ENCODE assay signal across 33 mouse cellular contexts in the genomic region with DNA sequence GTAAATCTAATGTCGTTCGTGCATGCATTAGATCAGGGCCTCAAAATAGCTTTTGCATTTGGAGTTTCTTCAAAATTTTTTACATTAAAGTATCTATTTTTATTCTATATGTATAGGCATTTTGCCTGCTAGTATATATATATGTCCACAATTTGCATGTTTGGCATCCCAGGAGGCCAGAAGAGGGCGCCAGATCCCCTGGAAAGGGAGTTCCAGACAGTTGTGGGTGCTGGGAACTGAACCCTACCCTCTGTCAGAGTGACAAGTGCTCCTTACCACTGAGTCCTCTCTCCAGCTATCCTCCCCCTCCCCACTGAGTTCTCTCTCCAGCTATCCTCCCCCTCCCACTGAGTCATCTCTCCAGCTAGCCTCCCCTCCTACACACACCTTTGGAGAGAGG. TPM values are rescaled to one million over a fixed set of nuclear protein-coding genes. Genes with fewer than 3 reads are reported as not detected.
DNase-seq lines count a peak whose midpoint lies in the region; ATAC-seq and TF ChIP-seq lines count a peak whose summit lies in the region.
"Had no signal": no experiment of that assay in that cellular context is flagged by ENCODE, and none has a peak within 500 bp of the region (broad histone marks: within the 10 kb centered on the region; RNA-seq: fewer than 3 reads in every experiment).

No protein-coding gene starts in this region.

- H3K4me2 ChIP-seq in forebrain, postnatal 0 days (ENCODE audit: low read depth): no peak overlapping the region
- H3K4me2 ChIP-seq in liver, embryonic 14.5 days (ENCODE audit: low read depth): no peak overlapping the region
- H3K4me2 ChIP-seq in liver, embryonic 12.5 days: no peak overlapping the region
- H3K4me2 ChIP-seq: embryonic facial prominence, embryonic 12.5 days; forebrain, embryonic 15.5 days; heart, embryonic 12.5 days; hindbrain, embryonic 14.5 days; limb, embryonic 12.5 days; neural tube, embryonic 12.5 days had no signal

- H3K27me3 ChIP-seq in forebrain, postnatal 0 days (ENCODE audit: insufficient read depth, low read length): no peaks in the 10 kb centered on the region
- H3K27me3 ChIP-seq in forebrain, embryonic 10.5 days (ENCODE audit: poor library complexity, severe bottlenecking): peaks cover 14% of the 10 kb centered on the region
- H3K27me3 ChIP-seq in liver, embryonic 14.5 days (ENCODE audit: control insufficient read depth, insufficient read depth, low read length): no peaks in the 10 kb centered on the region
- H3K27me3 ChIP-seq in liver, embryonic 12.5 days (replicated peaks): peaks cover 10% of the 10 kb centered on the region; the same call in 1 of the 2 replicates
- no peaks in the 10 kb centered on the region; the same call in 1 of the 2 replicates for H3K27me3 ChIP-seq in E14TG2a.4 (ENCODE audit: insufficient read depth, low read length)
- H3K27me3 ChIP-seq: forebrain, embryonic 15.5 days; neural tube, embryonic 12.5 days had no signal

- no peak for TF ChIP-seq EP300 in liver, embryonic 14.5 days (IDR thresholded peaks at IDR 0.05; ENCODE audit: low read depth)

- WGBS in forebrain, postnatal 0 days: 78% methylated on average over 3 of the region's 3 CpGs
- WGBS in forebrain, embryonic 10.5 days: 90% methylated on average over 3 of the region's 3 CpGs
- WGBS in liver, embryonic 14.5 days (ENCODE audit: insufficient replicate concordance): 71% methylated on average over 3 of the region's 3 CpGs
- WGBS in liver, embryonic 12.5 days (ENCODE audit: insufficient replicate concordance): 74% methylated on average over 3 of the region's 3 CpGs

- H3K9me3 ChIP-seq in forebrain, postnatal 0 days (ENCODE audit: low read length): no peaks in the 10 kb centered on the region
- H3K9me3 ChIP-seq in forebrain, embryonic 10.5 days: peaks cover 6% of the 10 kb centered on the region
- H3K9me3 ChIP-seq in liver, embryonic 14.5 days (ENCODE audit: control insufficient read depth, low read length): no peaks in the 10 kb centered on the region
- 0 out of 2 replicates have a peak, but pooled peaks cover 3% of the 10 kb centered on the region for H3K9me3 ChIP-seq in liver, embryonic 12.5 days (replicated peaks)
- 0 out of 2 replicates have a peak, but pooled peaks cover 3% of the 10 kb centered on the region for H3K9me3 ChIP-seq in E14TG2a.4 (ENCODE audit: low read length)
- H3K9me3 ChIP-seq: embryonic facial prominence, embryonic 12.5 days; forebrain, embryonic 15.5 days; limb, embryonic 12.5 days; midbrain, embryonic 10.5 days; neural tube, embryonic 12.5 days had no signal

- TF ChIP-seq CTCF in forebrain, postnatal 0 days (IDR thresholded peaks at IDR 0.05; ENCODE audit: low read depth): peak; percentile 32; the same call in 1 of the 2 replicates
- peak; percentile 36 for TF ChIP-seq CTCF in liver, embryonic 14.5 days (IDR thresholded peaks at IDR 0.05; ENCODE audit: low read depth)
- TF ChIP-seq CTCF in E14TG2a.4 (conservative IDR thresholded peaks at IDR 0.05; ENCODE audit: low read length): peak; percentile 35

- no peak overlapping the region for H3K4me3 ChIP-seq in forebrain, postnatal 0 days (ENCODE audit: low read depth, low read length)
- H3K4me3 ChIP-seq in forebrain, embryonic 10.5 days: no peak overlapping the region
- no peak overlapping the region for H3K4me3 ChIP-seq in liver, embryonic 14.5 days (ENCODE audit: insufficient read depth in 1 of 2, low read depth in 2 of 2, low read length in 2 of 2)
- no peak overlapping the region for H3K4me3 ChIP-seq in liver, embryonic 12.5 days
- no peak overlapping the region for H3K4me3 ChIP-seq in E14TG2a.4 (replicated peaks; ENCODE audit: low read length)
- H3K4me3 ChIP-seq: embryonic facial prominence, embryonic 12.5 days; forebrain, embryonic 15.5 days; gastrocnemius, adult 2 months; heart, adult 2 months; heart, embryonic 12.5 days; left cerebral cortex, adult 2 months; limb, embryonic 12.5 days; midbrain, embryonic 10.5 days; myocyte; neural tube, embryonic 12.5 days had no signal

- peaks cover 7% of the 10 kb centered on the region; the same call in 1 of the 2 replicates for H3K36me3 ChIP-seq in forebrain, postnatal 0 days (ENCODE audit: insufficient read depth)
- no peaks in the 10 kb centered on the region for H3K36me3 ChIP-seq in forebrain, embryonic 10.5 days (replicated peaks)
- no peaks in the 10 kb centered on the region for H3K36me3 ChIP-seq in liver, embryonic 14.5 days (replicated peaks; ENCODE audit: control insufficient read depth, insufficient read depth, low read depth)
- H3K36me3 ChIP-seq in liver, embryonic 12.5 days: no peaks in the 10 kb centered on the region
- no peaks in the 10 kb centered on the region for H3K36me3 ChIP-seq in E14TG2a.4 (ENCODE audit: insufficient read depth, low read length)
- H3K36me3 ChIP-seq: embryonic facial prominence, embryonic 12.5 days; heart, embryonic 12.5 days; limb, embryonic 12.5 days; midbrain, embryonic 10.5 days; neural tube, embryonic 12.5 days had no signal

- no peak overlapping the region for H3K27ac ChIP-seq in forebrain, postnatal 0 days (ENCODE audit: low read depth, low read length)
- no peak overlapping the region for H3K27ac ChIP-seq in forebrain, embryonic 10.5 days
- H3K27ac ChIP-seq in liver, embryonic 14.5 days: no peak overlapping the region
- no peak overlapping the region for H3K27ac ChIP-seq in liver, embryonic 12.5 days
- H3K27ac ChIP-seq: embryonic facial prominence, embryonic 12.5 days; forebrain, embryonic 15.5 days; gastrocnemius, adult 2 months; heart, adult 2 months; hindbrain, embryonic 14.5 days; left cerebral cortex, adult 2 months; limb, embryonic 12.5 days; midbrain, embryonic 10.5 days; neural tube, embryonic 12.5 days; stomach, postnatal 0 days had no signal

- ATAC-seq in forebrain, postnatal 0 days: no peak
- ATAC-seq in liver, embryonic 14.5 days (ENCODE audit: insufficient read depth): no peak
- ATAC-seq in liver, embryonic 12.5 days: no peak
- ATAC-seq: forebrain, embryonic 15.5 days; inflammation-experienced regulatory T-cells, adult 6 months; liver, postnatal 0 days; midbrain, embryonic 16.5 days had no signal

- peaks cover 3% of the 10 kb centered on the region; the same call in 1 of the 2 replicates for H3K4me1 ChIP-seq in forebrain, postnatal 0 days (ENCODE audit: insufficient read depth)
- H3K4me1 ChIP-seq in forebrain, embryonic 10.5 days: peaks cover 50% of the 10 kb centered on the region
- H3K4me1 ChIP-seq in liver, embryonic 14.5 days (replicated peaks; ENCODE audit: control insufficient read depth in 2 of 2, insufficient read depth in 2 of 2, low read length in 1 of 2): no peaks in the 10 kb centered on the region
- peaks cover 6% of the 10 kb centered on the region; the same call in 1 of the 2 replicates for H3K4me1 ChIP-seq in liver, embryonic 12.5 days
- H3K4me1 ChIP-seq in E14TG2a.4 (replicated peaks; ENCODE audit: low read depth, low read length): peaks cover 75% of the 10 kb centered on the region
- H3K4me1 ChIP-seq: heart, embryonic 12.5 days had no signal

- H3K9ac ChIP-seq in forebrain, postnatal 0 days: no peak overlapping the region
- no peak overlapping the region for H3K9ac ChIP-seq in liver, embryonic 14.5 days (replicated peaks)
- H3K9ac ChIP-seq in liver, embryonic 12.5 days: no peak overlapping the region
- H3K9ac ChIP-seq: embryonic facial prominence, embryonic 12.5 days; forebrain, embryonic 15.5 days; heart, embryonic 12.5 days; hindbrain, embryonic 14.5 days; limb, embryonic 12.5 days; liver, postnatal 0 days; neural tube, embryonic 12.5 days had no signal

- DNase-seq in forebrain, postnatal 0 days: no peak
- DNase-seq in forebrain, embryonic 10.5 days (ENCODE audit: extremely low spot score, low spot score): no peak
- DNase-seq in liver, embryonic 14.5 days (ENCODE audit: low read depth in 3 of 3, low spot score in 3 of 3): no peak
- peak; percentile 26 for DNase-seq in ZHBTc4 (ENCODE audit: low read depth, low spot score)
- no peak for DNase-seq in adrenal gland, postnatal 10 days
- DNase-seq: adrenal gland, adult 8-10 months; cerebellum, adult 11-12 months; cerebellum, adult 9-11 months; embryo, embryonic 11 days; gastrocnemius, adult 2 months; heart, adult 2 months; heart, postnatal 4 days; kidney, adult 8-10 months; kidney, postnatal 10 days; liver, postnatal 0 days; lung, postnatal 14 days; right cerebral cortex, postnatal 4 days; thymus, postnatal 4 days had no signal

RNA-seq across cellular contexts. Expression of a gene that starts 48.4 kb away (rescaled TPM):
- 213 and 256 TPM in 2 replicates for total RNA-seq in forebrain, postnatal 0 days (2014; rRNA removed)
- polyA plus RNA-seq in forebrain, postnatal 0 days (2015; fragmentation: Nextera tagmentation; extraction: Ambion mirVana): 45.1 and 49.4 TPM in 2 replicates
- 2.8 and 3.1 TPM in 2 replicates for polyA plus RNA-seq in forebrain, embryonic 10.5 days (2016; fragmentation: Nextera tagmentation; extraction: Ambion mirVana)
- polyA plus RNA-seq in liver, embryonic 14.5 days (2012; rRNA removed): 0.46 and 0.74 TPM in 2 replicates
- polyA plus RNA-seq in liver, embryonic 14.5 days (2014; fragmentation: Nextera tagmentation; extraction: Ambion mirVana): 0.27 and 0.47 TPM in 2 replicates
- 0.83 and 0.85 TPM in 2 replicates for polyA plus RNA-seq in liver, embryonic 12.5 days (2016; fragmentation: Nextera tagmentation; extraction: Ambion mirVana)
- 10 to 100 TPM in 1 of 2 experiments, 1 to 10 TPM in 1; 7.5 to 14.5 TPM for total RNA-seq in adrenal gland, postnatal 10 days (2021)
- total RNA-seq: megakaryocyte progenitor cell, adult 5-6 weeks had no signal

Comparison
In these comparisons a context has a peak if more than half of its experiments do, and no peak if none do; other contexts are left out.
1. RNA of a gene that starts 48.4 kb away (polyA plus RNA-seq): 45.1 to 49.4 TPM in forebrain, postnatal 0 days; 2.8 to 3.1 TPM in forebrain, embryonic 10.5 days, 0.83 to 0.85 TPM in liver, embryonic 12.5 days and 0.27 to 0.74 TPM in liver, embryonic 14.5 days; every median in the first group is over 10 times any median in the second.
2. Peak in every context shown above with its lines, with median percentiles within 50 percentile points of each other: CTCF ChIP-seq.